Mouse (Mus musculus) layer of hippocampus, postnatal 14 days (tissue): ENCODE data around the gene Phldb1. TPM values are rescaled to one million over a fixed set of nuclear protein-coding genes. Genes with fewer than 3 reads are reported as not detected.

Experiments
- DNase-seq, 2 experiments: peaks; one replicate each; pipeline ENCODE4 v3.0.0; 2021 to 2022; ENCODE audit warnings: low spot score in 2 of 2, mixed read lengths in 1 of 2
- total RNA-seq, 2 experiments: library from RNA; stranded (reverse); gene quantifications; 2 replicates each; pipeline ENCODE4 v1.2.3; 2021

Phldb1 gene
- total RNA-seq, 2 experiments from 2014 or later: 98.3 to 98.6 TPM

- DNase-seq: no peak
Measured at GRCm38 (mm10) chr9:44710213-44710612, 24.8 kb downstream of the Phldb1 start.

- DNase-seq: no peak
Measured at GRCm38 (mm10) chr9:44709600-44709999, 25.4 kb downstream of the Phldb1 start.

DNA sequence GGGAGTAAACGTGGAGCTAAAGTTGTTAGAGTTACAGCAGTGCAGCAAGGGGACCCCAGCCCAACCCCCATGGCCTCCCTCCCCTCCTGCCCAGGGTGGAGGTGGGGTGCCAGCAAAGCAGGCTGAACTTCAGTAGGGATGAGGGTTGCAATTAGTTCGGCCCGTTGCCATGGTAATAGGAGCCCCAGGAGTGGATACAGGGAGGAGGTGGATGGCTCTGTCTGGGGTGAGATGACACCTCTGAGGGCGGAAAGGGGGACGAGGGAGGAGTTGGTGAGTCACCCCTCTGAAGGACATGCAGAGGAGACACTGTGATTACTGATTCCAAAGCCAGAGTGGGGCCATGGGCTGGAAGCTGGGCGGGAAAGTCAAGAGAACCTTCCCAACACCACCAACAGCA lies 26.1 kb downstream of the Phldb1 start:
- no peak for DNase-seq

DNA sequence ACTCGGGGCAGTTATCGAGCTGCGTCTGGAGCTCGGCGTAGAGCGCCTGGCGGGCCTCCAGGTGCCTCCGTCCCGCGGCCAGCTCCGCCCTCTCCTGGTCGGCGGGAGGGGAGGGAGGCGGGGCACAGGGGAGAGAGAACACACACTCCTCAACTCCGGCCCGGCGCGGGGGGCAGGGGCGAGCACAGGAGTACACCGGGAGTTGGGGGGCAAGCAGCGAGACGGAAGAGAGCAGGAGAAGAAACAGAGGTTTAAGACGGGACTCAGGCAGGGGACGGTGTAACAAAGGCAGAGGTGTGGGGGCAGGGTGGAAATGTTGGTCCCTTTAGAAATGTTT lies 26.6 kb downstream of the Phldb1 start:
- no peak for DNase-seq

GRCm38 (mm10) chr9:44707749-44708428 lies 27.1 kb downstream of the Phldb1 start:
- DNase-seq: no peak

GRCm38 (mm10) chr9:44699730-44700129 lies 35.3 kb downstream of the Phldb1 start:
- no peak for DNase-seq

DNA sequence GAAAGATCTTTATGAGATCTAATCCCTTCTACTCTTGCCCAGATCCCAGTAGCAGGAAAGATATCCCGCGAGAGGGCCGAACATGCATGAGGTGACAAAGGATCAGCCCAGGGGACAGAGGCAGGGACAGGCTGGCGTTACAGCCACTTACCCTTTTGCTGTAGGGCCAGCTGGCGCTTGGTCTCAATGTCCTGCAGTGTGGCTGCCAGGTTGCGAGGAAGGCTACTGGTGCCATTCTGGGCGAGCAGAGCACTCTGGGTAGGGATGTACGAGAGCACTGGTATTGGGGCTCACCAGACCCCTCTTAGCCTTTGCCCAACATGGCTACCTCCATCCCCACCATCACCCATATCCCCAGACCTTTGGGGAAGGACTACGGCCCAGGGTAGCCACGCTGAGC lies 35.8 kb downstream of the Phldb1 start:
- no peak for DNase-seq

GRCm38 (mm10) chr9:44697866-44698265 lies 37.1 kb downstream of the Phldb1 start:
- DNase-seq: no peak

- DNase-seq: no peak
Measured at GRCm38 (mm10) chr9:44693071-44693470, 41.9 kb downstream of the Phldb1 start.

- DNase-seq: peak; percentile 52 to 55
Measured at GRCm38 (mm10) chr9:44691671-44692520, 43.1 kb downstream of the Phldb1 start.

DNA sequence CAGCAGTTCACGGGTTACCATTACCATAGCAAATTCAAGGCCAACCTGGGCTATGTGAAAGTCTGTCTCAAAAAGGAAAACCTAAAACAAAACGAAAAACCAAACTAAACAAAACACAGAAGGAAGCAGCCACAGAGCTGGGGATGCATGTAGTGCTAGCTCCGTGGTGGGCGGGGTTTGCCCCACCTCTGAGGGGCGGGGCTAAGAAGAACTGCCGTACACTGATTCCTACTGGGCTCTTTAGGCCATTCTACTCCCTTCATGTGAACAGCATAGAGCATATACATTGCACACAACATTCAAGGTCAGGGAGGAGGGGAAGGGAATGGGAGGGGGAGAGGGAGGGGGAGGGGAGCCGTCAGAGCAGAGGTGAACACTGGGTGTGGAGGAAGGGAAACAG lies 44.4 kb downstream of the Phldb1 start:
- no peak for DNase-seq

DNA sequence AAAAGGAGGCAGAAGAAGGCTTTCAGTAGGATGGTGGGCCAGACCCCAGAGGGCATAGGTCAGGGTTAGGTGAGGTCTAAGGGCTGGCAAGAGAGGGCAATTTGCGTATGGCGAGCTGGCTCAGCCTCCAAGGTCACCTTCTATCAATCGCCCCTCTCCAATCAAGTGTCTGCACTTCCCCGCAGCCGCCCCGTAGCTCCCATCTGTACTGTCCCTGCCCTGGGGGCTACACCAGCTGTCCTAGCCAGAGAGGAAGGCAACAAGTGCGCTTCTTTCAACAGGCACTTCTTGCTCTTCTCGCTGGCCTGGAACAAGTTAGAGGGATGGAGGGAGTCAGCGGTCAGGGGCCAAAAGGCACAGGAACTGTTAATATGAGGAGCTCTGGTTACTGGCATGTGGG lies 47.0 kb downstream of the Phldb1 start:
- no peak for DNase-seq

DNA sequence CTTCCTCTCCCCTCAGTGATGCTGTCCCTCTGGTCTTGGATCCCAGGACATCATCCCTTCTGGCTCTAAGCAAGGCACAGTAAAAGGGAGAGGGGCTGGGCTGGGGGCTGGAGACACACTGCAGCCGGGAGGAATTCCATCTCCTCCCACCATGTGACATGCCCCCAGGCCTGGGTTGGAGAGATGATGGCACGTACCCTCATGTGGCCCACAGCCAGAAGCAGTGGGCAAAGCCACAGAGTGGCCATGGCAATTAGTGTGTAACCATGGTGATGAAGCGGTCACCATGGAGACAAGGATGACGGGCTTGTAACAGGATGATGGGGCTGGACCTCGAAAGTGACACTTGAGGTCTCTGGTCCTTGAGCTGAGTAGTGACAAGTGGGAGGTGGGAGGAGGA lies 48.4 kb downstream of the Phldb1 start:
- DNase-seq: peak; percentile 29 to 42

GRCm38 (mm10) chr9:44685346-44686330 lies 49.4 kb downstream of the Phldb1 start:
- DNase-seq: peak; percentile 75 to 78

DNA sequence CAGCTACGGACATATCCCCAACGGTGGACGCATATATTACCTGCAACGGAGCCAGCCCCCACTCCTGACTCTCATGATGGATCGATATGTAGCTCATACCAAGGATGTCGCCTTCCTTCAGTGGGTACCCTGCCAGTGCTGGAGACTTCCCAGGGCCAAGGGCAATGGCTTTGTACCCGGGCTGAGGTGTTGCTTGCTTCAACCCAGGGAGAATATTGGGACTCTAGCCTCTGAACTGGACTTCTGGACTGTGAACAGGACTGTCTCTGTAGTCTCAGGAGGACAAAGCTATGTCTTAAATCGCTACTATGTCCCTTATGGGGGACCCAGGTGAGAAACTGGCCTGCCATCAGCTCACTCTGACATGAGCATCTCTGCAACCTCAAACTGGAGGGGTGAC lies 52.0 kb downstream of the Phldb1 start:
- no peak for DNase-seq

GRCm38 (mm10) chr9:44679565-44679964 lies 55.4 kb downstream of the Phldb1 start:
- no peak for DNase-seq

- no peak for DNase-seq
Measured at GRCm38 (mm10) chr9:44678288-44678871, 56.6 kb downstream of the Phldb1 start.

DNA sequence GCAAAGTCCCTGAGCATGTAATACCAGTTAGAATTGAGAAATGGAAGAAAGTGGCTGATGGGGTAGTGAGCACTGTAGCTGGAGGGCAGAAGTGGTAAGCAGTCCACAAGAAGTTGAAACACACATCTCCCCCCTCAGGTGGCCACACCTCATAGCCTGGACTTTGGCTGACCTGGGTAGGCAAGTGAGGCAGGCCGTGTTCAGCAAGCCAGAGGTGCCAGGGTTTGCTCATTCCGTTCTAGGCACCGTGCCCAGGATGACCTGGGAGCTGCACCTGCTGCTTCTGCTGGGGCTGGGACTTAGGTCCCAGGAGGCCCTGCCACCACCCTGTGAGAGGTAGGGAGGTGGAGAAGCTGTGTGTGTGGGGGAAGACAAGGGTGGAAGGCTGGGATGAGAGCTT lies 62.0 kb downstream of the Phldb1 start, which contains the start of gene Treh:
Treh (plus strand) TSS at position 229 of the 400 bp plus-strand sequence.
- no peak for DNase-seq

- DNase-seq: no peak
Measured at GRCm38 (mm10) chr9:44672291-44672865, 62.6 kb downstream of the Phldb1 start.

DNA sequence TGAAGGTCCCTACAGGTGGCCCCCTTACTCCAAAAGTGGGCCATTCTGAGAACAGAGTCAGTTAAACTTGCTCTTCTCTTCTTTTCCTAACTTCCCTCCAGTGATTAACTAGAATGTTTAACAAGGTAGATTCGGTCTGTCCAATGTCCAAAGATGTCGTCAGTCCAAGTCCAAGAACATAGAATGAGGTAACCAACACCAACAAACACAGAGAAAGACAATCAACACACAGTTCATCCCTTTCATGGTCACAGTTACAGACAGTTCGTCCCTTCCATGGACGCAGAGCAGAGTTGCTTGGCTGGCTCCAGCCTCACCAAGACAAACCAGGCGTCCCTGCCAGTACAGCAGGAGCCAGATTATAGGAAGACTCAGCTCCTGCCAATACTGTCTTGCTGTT lies 63.6 kb downstream of the Phldb1 start:
- DNase-seq: no peak

DNA sequence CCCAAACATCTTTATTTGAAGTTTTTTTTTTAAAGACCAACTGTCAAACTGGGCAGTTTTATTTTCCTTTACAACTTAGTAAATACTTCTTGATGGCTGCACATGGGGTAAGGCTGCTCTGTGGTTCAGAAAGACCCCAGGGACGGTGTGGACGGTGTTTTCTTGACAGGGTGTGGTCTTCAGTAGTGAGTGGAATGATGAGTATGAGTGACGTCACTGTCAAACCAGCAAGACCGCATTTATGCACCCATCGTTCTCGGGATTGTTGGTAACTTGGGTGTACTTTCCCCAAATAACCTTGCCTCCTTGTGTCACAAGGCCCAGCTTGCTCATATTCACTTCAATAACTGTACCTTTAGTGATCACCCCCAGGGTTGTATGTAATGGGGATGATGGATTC lies 71.3 kb downstream of the Phldb1 start:
- DNase-seq: no peak
